12 mouse cellular contexts compared by ENCODE assay signal in the genomic region with DNA sequence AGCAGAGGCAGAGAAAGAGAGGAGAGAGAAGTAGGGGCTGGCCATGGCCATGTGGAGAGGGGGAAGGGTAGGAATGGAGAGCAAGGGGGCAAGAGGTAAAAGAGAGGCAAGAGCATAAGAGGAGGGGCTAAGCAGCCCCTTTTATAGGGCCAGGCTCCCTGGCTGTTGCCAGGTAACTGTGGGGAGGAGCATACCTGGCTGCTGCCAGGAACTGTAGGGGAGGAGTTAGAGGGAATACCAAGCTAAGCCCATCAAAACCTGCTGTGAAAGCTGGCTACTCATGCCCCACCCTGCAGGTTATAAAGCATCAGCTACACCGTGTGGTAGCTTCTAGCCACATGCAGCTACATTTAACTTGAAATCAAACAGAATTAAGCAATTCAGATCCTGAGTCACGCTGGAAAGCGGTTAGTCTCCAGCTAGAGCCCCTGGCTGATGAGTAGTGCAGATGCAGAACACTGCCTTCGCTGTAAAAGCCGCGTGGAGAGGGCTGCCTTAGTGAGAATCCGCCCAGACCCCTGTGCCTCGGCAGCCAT. TPM values are rescaled to one million over a fixed set of nuclear protein-coding genes. Genes with fewer than 3 reads are reported as not detected.
DNase-seq lines count a peak whose midpoint lies in the region; ATAC-seq lines count a peak whose summit lies in the region.
"Had no signal": no experiment of that assay in that cellular context is flagged by ENCODE, and none has a peak within 500 bp of the region (broad histone marks: within the 10 kb centered on the region; RNA-seq: fewer than 3 reads in every experiment).

No protein-coding gene starts in this region.

- H3K27ac ChIP-seq in neural tube, embryonic 12.5 days = 0 out of 2 replicates have a peak overlapping the region, but pooled peaks have one; percentile 1
- H3K27ac ChIP-seq in limb, embryonic 10.5 days = 0 out of 2 replicates have a peak overlapping the region, but pooled peaks have one; percentile 6
- H3K27ac ChIP-seq: midbrain, embryonic 12.5 days had no signal

- no peak for DNase-seq in frontal cortex, postnatal 25 days (ENCODE audit: low spot score in 2 of 2)
- no peak for DNase-seq in neural tube, embryonic 10.5 days (ENCODE audit: extremely low spot score, low spot score)
- no peak for DNase-seq in limb, embryonic 10.5 days (ENCODE audit: low spot score)
- DNase-seq in spleen, postnatal 36 days (ENCODE audit: low spot score in 2 of 2) = no peak
- DNase-seq in liver = no peak
- no peak for DNase-seq in urinary bladder, postnatal 14 days (ENCODE audit: low spot score)
- DNase-seq: adrenal gland, postnatal 25 days; kidney, adult 11 months had no signal

- H3K4me1 ChIP-seq in neural tube, embryonic 12.5 days = peaks cover 11% of the 10 kb centered on the region
- H3K4me1 ChIP-seq in limb, embryonic 10.5 days = peaks cover 21% of the 10 kb centered on the region

- H3K9me3 ChIP-seq in neural tube, embryonic 12.5 days = no peaks in the 10 kb centered on the region
- no peaks in the 10 kb centered on the region for H3K9me3 ChIP-seq in limb, embryonic 10.5 days (replicated peaks)
- H3K9me3 ChIP-seq: midbrain, embryonic 12.5 days had no signal

- ATAC-seq in frontal cortex, adult (ENCODE audit: low TSS enrichment) = peak; percentile 69
- ATAC-seq in neural tube, embryonic 12.5 days (ENCODE audit: low FRiP score, low read depth) = no peak

- H3K9ac ChIP-seq in neural tube, embryonic 12.5 days = no peak overlapping the region
- H3K9ac ChIP-seq: midbrain, embryonic 12.5 days had no signal

- H3K36me3 ChIP-seq in neural tube, embryonic 12.5 days = peaks cover 5% of the 10 kb centered on the region; the same call in 1 of the 2 replicates
- peaks cover 8% of the 10 kb centered on the region for H3K36me3 ChIP-seq in limb, embryonic 10.5 days

- no peak overlapping the region for H3K4me3 ChIP-seq in neural tube, embryonic 12.5 days
- H3K4me3 ChIP-seq in limb, embryonic 10.5 days = no peak overlapping the region
- H3K4me3 ChIP-seq: midbrain, embryonic 12.5 days had no signal

- 35% methylated on average over 8 of the region's 8 CpGs for WGBS in neural tube, embryonic 12.5 days
- 33% methylated on average over 8 of the region's 8 CpGs for WGBS in limb, embryonic 10.5 days

- H3K4me2 ChIP-seq in neural tube, embryonic 12.5 days (replicated peaks) = no peak overlapping the region
- H3K4me2 ChIP-seq: midbrain, embryonic 12.5 days had no signal

- no peaks in the 10 kb centered on the region for H3K27me3 ChIP-seq in neural tube, embryonic 12.5 days (replicated peaks)
- no peaks in the 10 kb centered on the region for H3K27me3 ChIP-seq in limb, embryonic 10.5 days (ENCODE audit: low read depth, poor library complexity, severe bottlenecking)
- H3K27me3 ChIP-seq: CH12.LX; midbrain, embryonic 12.5 days had no signal

RNA-seq across cellular contexts. Expression of a gene that starts 5.8 kb away (rescaled TPM):
- 26.4 and 27.6 TPM in 2 replicates for polyA plus RNA-seq in neural tube, embryonic 12.5 days (2016; fragmentation: Nextera tagmentation; extraction: Ambion mirVana)
- 17.7 and 20.6 TPM in 2 replicates for polyA plus RNA-seq in limb, embryonic 10.5 days (2016; fragmentation: Nextera tagmentation; extraction: Ambion mirVana)
